Mouse (Mus musculus): ENCODE data around the gene Slc28a2. TPM values are rescaled to one million over a fixed set of nuclear protein-coding genes. Genes with fewer than 3 reads are reported as not detected.
"Not testable (repeated sequence)": the region's sequence is repeated elsewhere in the genome, so short reads cannot be mapped to it uniquely, and the experiment has no call there.

Gene Slc28a2
- polyA plus RNA-seq, 2 experiments, result 0.78 to 1.4 TPM

- Histone ChIP-seq H3K27me3 (ENCODE audit: control insufficient read depth, insufficient read depth, low read length) (no peaks in the 10 kb centered on the region), H3K9me3 (ENCODE audit: control insufficient read depth, low read length) (no peaks in the 10 kb centered on the region), H3K27ac (replicated peaks; ENCODE audit: low read depth, low read length) (no peak overlapping the region), H3K4me2 (replicated peaks; ENCODE audit: low read depth, low read length, severe bottlenecking) (peak overlapping the region; percentile 38), H3K4me1 (ENCODE audit: control insufficient read depth, insufficient read depth, low read length) (no peaks in the 10 kb centered on the region), H3K4me3 (replicated peaks; ENCODE audit: low read length) (peak overlapping the region; percentile 23), H3K9ac (ENCODE audit: low read depth, low read length, severe bottlenecking) (no peak overlapping the region), H3K36me3 (ENCODE audit: control insufficient read depth, insufficient read depth, low read length) (no peaks in the 10 kb centered on the region)
- peak; percentile 51 for DNase-seq (ENCODE audit: low spot score)
- 13% methylated on average over 11 of the region's 11 CpGs for WGBS
- ATAC-seq (ENCODE audit: low FRiP score, low read depth), result no peak
- TF ChIP-seq POLR2A (IDR thresholded peaks at IDR 0.05; ENCODE audit: borderline replicate concordance, extremely low read depth, insufficient read depth, insufficient read length), result no peak
Observed at GRCm38 (mm10) chr2:122380768-122381311, 45.4 kb upstream of the Slc28a2 start.

- Histone ChIP-seq H3K9me3 (ENCODE audit: control insufficient read depth, low read length) (no peaks in the 10 kb centered on the region), H3K9ac (ENCODE audit: low read depth, low read length, severe bottlenecking) (no peak overlapping the region), H3K4me2 (replicated peaks; ENCODE audit: low read depth, low read length, severe bottlenecking) (no peak overlapping the region), H3K36me3 (ENCODE audit: control insufficient read depth, insufficient read depth, low read length) (no peaks in the 10 kb centered on the region), H3K4me3 (replicated peaks; ENCODE audit: low read length) (no peak overlapping the region), H3K4me1 (ENCODE audit: control insufficient read depth, insufficient read depth, low read length) (no peaks in the 10 kb centered on the region), H3K27ac (replicated peaks; ENCODE audit: low read depth, low read length) (no peak overlapping the region), H3K27me3 (ENCODE audit: control insufficient read depth, insufficient read depth, low read length) (no peaks in the 10 kb centered on the region)
- TF ChIP-seq POLR2A (IDR thresholded peaks at IDR 0.05; ENCODE audit: borderline replicate concordance, extremely low read depth, insufficient read depth, insufficient read length), result no peak
- no peak for DNase-seq (ENCODE audit: low spot score)
- ATAC-seq (ENCODE audit: low FRiP score, low read depth), result no peak
- 71% methylated on average over 16 of the region's 16 CpGs for WGBS
Observed at GRCm38 (mm10) chr2:122381329-122382103, 44.8 kb upstream of the Slc28a2 start.

- 82% methylated on average over 6 of the region's 6 CpGs for WGBS
Observed at GRCm38 (mm10) chr2:122382121-122382520, 44.2 kb upstream of the Slc28a2 start.

GRCm38 (mm10) chr2:122385095-122385494 lies 41.2 kb upstream of the Slc28a2 start:
- 36% methylated on average over 3 of the region's 3 CpGs for WGBS
- H3K9me3 ChIP-seq (ENCODE audit: control insufficient read depth, low read length), result no peaks in the 10 kb centered on the region
- no peak overlapping the region for H3K4me3 ChIP-seq (replicated peaks; ENCODE audit: low read length)
- H3K36me3 ChIP-seq (ENCODE audit: control insufficient read depth, insufficient read depth, low read length), result no peaks in the 10 kb centered on the region
- no peak for DNase-seq (ENCODE audit: low spot score)
- no peak for TF ChIP-seq POLR2A (IDR thresholded peaks at IDR 0.05; ENCODE audit: borderline replicate concordance, extremely low read depth, insufficient read depth, insufficient read length)
- no peak overlapping the region for H3K9ac ChIP-seq (ENCODE audit: low read depth, low read length, severe bottlenecking)
- H3K27ac ChIP-seq (replicated peaks; ENCODE audit: low read depth, low read length), result no peak overlapping the region
- H3K27me3 ChIP-seq (ENCODE audit: control insufficient read depth, insufficient read depth, low read length), result no peaks in the 10 kb centered on the region
- ATAC-seq (ENCODE audit: low FRiP score, low read depth), result no peak
- no peaks in the 10 kb centered on the region for H3K4me1 ChIP-seq (ENCODE audit: control insufficient read depth, insufficient read depth, low read length)
- H3K4me2 ChIP-seq (replicated peaks; ENCODE audit: low read depth, low read length, severe bottlenecking), result no peak overlapping the region

More at GRCm38 (mm10) chr2:122382121-122382520, 44.2 kb upstream of the Slc28a2 start:
- no peak for DNase-seq (ENCODE audit: low spot score)
- no peak overlapping the region for H3K27ac ChIP-seq (replicated peaks; ENCODE audit: low read depth, low read length)
- no peaks in the 10 kb centered on the region for H3K9me3 ChIP-seq (ENCODE audit: control insufficient read depth, low read length)
- H3K4me2 ChIP-seq (replicated peaks; ENCODE audit: low read depth, low read length, severe bottlenecking), result no peak overlapping the region
- H3K4me3 ChIP-seq (replicated peaks; ENCODE audit: low read length), result no peak overlapping the region
- no peaks in the 10 kb centered on the region for H3K27me3 ChIP-seq (ENCODE audit: control insufficient read depth, insufficient read depth, low read length)
- ATAC-seq (ENCODE audit: low FRiP score, low read depth), result no peak
- H3K9ac ChIP-seq (ENCODE audit: low read depth, low read length, severe bottlenecking), result no peak overlapping the region
- no peaks in the 10 kb centered on the region for H3K36me3 ChIP-seq (ENCODE audit: control insufficient read depth, insufficient read depth, low read length)
- no peak for TF ChIP-seq POLR2A (IDR thresholded peaks at IDR 0.05; ENCODE audit: borderline replicate concordance, extremely low read depth, insufficient read depth, insufficient read length)
- H3K4me1 ChIP-seq (ENCODE audit: control insufficient read depth, insufficient read depth, low read length), result no peaks in the 10 kb centered on the region

GRCm38 (mm10) chr2:122387135-122387534 lies 39.1 kb upstream of the Slc28a2 start:
- H3K9me3 ChIP-seq (ENCODE audit: control insufficient read depth, low read length); ATAC-seq (ENCODE audit: low FRiP score, low read depth); H3K9ac ChIP-seq (ENCODE audit: low read depth, low read length, severe bottlenecking); H3K27ac ChIP-seq (replicated peaks; ENCODE audit: low read depth, low read length); H3K4me2 ChIP-seq (replicated peaks; ENCODE audit: low read depth, low read length, severe bottlenecking); H3K4me1 ChIP-seq (ENCODE audit: control insufficient read depth, insufficient read depth, low read length); H3K36me3 ChIP-seq (ENCODE audit: control insufficient read depth, insufficient read depth, low read length); H3K27me3 ChIP-seq (ENCODE audit: control insufficient read depth, insufficient read depth, low read length); DNase-seq (ENCODE audit: low spot score); H3K4me3 ChIP-seq (replicated peaks; ENCODE audit: low read length): not testable (repeated sequence)
- WGBS, result 95% methylated on average over 3 of the region's 3 CpGs
